Mouse (Mus musculus): ENCODE results near the gene Gm20479. TPM values are rescaled to one million over a fixed set of nuclear protein-coding genes. Genes with fewer than 3 reads are reported as not detected.

The Gm20479 gene
- total RNA-seq, 2 experiments from 2014 or later, result not detected

DNA sequence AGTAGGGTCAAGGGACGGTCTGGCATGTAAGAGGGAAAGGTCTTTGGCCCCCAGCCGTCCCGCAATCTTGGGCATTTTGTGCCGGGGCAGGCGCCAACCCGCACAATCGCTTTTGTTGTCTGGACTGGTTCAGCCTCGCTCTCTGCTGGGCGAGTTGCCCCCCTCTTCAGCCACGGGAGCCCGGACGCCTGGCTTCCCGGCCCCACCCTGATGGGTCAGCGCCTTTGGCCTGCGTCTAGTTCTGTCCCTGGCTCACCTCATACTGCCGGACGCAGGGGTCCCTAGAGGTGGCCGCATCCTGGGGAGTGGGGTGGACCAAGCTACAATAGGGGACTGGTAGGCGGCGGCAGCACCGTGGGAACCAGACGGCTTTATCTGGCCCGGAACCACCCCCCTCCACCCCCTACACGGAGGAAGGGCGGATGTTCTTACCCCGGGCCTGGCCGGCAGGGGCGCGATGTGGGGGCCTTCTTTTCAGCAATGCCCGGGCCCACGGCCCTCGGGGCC, 22.8 kb downstream of the Gm20479 start:
- DNase-seq, result peak; percentile 78

- peak; percentile 46 for DNase-seq
Measured at GRCm38 (mm10) chr7:27333316-27333941, 23.8 kb downstream of the Gm20479 start.

DNA sequence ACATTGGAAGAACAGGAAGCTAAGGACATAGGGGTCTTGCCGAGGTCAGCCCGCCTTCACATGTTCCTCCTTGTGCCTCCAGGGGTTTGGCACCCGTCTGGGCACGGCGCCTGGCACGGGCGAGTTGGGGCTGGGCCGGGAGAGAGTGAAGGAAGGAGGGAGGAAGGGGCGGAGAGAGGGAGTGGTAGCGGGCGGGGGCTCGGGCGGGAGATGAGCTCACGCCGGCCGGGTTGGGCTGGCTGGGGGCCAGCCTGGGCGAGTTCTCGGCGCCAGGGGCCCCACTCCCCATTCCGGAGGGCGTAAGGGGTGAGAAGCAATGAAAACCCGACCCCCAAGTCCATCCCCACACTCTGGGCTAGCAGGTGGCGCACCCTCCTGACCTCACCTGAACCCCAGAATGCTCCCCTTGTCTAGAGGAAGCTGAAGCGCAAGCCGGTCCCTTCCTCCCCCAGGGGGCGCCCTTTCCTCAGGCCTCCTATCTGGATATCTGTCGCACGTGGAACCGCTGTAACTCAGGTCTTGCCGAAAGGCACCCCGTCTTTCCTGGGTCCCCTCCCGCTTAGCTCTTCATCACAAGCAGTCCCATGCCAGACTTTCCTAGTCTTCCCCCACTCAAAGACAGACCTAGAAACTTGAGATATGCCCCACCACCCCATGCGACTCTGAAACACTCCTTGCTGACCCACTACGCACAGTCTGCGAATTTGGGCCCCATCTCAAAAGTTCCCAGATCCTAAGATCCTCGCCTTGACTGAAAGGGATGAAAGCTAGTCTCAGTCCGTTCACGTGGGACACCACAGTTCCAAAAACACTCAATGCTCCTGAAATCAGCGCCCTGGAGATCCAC, 24.6 kb downstream of the Gm20479 start:
- DNase-seq, result peak; percentile 86

GRCm38 (mm10) chr7:27331854-27332253, 25.4 kb downstream of the Gm20479 start:
- no peak for DNase-seq

- peak; percentile 67 for DNase-seq
Measured at GRCm38 (mm10) chr7:27331541-27331851, 25.7 kb downstream of the Gm20479 start.

- peak; percentile 94 for DNase-seq
Measured at GRCm38 (mm10) chr7:27330709-27331540, 26.3 kb downstream of the Gm20479 start.

GRCm38 (mm10) chr7:27329981-27330380, 27.2 kb downstream of the Gm20479 start:
- DNase-seq, result no peak

- peak; percentile 74 for DNase-seq
Measured at GRCm38 (mm10) chr7:27329326-27329947, 27.8 kb downstream of the Gm20479 start.

DNA sequence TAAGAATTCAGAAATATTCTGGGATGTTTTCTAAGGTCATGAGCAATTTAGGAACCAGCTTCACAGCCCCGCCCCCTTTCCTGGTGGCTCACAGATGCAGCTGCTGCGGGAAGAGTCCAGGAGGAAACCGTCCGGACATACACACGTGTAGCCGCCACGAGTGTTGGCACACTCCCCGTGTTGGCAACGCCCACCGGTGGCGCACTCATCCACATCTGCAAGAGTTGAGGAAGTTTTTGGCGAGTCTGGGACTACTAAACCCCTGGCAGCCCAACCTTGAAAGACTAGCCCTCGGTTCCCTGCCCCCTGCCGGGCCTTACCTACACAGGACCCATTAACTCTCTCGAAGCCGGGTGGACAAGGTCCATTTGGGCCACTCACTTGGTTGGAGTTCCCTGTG, 28.6 kb downstream of the Gm20479 start:
- DNase-seq, result peak; percentile 84

DNA sequence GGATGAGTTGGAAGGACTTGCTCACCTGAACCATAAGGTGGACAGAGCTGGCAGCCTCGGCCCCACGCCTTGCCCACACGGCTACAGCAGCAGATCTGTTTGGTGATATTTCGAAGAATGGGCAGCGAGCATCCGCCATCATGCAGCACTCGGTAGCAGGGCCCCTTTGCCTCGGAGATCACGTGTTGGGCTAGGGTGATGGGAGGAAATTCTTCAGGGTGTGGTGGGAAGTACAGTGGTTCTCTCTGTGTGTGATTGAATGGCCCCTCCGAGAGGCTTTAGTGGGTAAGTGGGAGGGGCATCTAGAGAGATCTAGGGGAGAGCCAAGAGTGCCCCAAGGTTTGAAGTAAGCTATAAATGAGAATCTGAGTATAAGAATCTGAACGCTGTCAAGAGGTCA, 29.1 kb downstream of the Gm20479 start:
- no peak for DNase-seq

DNA sequence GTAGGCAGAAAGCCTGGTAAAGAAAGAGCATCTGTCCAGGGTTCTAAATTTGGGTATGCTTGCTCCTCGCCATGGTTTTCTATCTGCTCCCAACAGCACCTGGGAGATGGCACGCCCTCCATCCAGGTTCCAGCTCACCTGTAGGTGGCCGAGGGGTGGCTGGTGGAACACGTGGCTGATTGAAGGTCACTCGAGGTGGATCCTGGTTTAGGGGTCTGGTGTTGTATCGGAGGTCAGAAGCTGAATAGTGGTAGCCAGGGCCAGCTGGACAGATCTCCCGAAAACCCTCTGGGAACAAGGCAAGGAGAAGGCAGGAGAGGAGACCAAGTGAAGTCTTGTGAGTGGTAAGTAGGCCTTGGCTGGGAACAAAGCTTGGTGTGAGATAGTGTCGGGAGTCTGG, 29.7 kb downstream of the Gm20479 start:
- DNase-seq, result no peak

DNA sequence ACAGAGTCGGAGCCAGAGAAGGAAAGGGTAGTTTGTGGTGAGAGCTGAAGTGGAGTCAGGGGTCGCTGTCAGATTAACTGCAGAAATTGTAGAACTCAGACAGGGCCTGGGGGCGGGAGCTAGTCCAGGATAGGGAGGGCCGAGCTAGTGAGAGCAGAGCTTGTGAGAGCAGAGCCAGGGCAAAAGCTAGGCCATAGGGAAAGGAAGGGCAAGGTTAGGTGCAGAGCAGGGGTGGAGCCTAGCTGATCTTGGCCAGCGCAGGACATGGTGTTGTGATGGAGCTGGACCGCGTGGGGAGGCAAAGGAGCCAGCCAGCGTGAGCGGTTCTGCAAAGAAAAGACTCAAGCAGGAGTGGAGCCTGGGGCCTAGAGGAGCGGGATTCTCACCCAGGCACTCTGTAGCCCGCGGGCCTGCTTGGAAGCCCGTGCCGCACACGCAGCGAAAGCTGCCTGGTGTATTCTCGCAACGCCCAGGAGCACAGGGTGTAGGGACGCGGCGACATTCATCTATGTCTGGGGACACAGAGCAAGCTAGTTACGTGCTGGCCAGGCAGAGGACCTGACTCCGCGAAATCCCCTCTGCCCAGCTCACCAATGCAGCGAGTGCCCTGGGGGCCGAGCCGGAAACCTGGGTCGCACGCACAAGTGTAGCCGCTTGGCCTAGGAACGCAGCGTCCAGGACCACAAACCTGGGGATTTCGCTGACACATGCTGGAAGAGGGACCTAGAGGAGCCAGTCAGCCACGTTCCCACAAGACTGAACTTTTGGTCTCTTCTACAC, 30.9 kb downstream of the Gm20479 start:
- peak; percentile 77 for DNase-seq

GRCm38 (mm10) chr7:27325697-27326096, 31.5 kb downstream of the Gm20479 start:
- peak; percentile 86 for DNase-seq

DNA sequence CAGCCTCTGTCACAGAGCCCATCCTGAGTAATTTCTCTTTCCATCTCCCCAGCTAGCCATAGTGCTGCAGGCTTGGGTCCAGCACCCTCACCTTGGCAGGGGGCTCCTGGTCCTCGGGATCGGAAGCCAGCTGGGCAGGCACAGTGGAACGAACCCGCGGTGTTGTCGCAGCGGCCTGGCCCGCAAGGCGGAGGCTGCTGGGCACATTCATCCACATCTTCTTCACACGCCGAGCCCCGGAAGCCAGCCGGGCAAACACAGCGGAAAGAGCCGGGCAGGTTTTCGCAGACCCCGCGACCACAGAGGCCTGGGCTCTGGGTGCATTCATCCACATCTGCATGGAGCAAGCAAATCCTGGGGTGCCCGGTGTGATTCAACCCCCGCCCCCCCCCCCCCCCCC, 32.3 kb downstream of the Gm20479 start:
- DNase-seq, result no peak

DNA sequence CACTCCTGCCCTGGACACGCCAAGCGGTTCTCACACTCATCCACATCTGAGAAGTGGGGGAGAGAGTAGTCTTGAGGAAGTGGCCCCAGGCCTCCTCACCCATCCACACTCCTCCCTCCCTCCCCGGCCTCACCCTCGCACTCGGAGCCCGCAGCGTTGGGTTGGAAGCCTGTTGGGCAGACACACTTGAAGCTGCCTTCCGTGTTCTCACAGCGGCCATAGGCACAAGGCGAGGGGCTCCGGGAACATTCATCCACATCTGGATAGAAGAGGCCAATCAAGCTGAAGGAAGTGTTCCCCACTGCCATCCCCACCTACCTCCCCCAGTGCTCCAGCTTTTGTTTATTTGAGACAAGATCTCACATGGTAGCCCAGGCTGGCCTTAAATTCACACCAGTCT, 33.1 kb downstream of the Gm20479 start:
- no peak for DNase-seq

- no peak for DNase-seq
Measured at GRCm38 (mm10) chr7:27323001-27323400, 34.2 kb downstream of the Gm20479 start.

- no peak for DNase-seq
Measured at GRCm38 (mm10) chr7:27322291-27322690, 34.9 kb downstream of the Gm20479 start.

DNA sequence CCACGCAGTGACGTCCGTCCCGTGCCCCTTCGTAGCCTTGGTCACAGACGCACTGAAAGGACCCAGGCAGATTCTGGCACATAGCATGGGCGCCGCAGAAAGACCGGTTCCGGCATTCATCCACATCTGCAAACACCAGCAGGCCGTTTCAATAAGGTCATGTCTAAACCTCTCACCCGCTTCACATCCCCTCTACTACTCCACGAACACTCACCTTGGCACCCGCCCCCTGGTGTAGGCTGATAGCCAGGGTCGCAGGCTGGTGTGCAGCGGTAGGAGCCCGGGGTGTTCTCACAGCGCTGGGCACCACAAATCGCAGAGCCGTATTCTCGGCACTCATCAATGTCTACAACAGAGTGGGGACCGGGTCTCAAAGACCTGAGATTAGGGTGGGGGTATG, 37.8 kb downstream of the Gm20479 start:
- no peak for DNase-seq

DNA sequence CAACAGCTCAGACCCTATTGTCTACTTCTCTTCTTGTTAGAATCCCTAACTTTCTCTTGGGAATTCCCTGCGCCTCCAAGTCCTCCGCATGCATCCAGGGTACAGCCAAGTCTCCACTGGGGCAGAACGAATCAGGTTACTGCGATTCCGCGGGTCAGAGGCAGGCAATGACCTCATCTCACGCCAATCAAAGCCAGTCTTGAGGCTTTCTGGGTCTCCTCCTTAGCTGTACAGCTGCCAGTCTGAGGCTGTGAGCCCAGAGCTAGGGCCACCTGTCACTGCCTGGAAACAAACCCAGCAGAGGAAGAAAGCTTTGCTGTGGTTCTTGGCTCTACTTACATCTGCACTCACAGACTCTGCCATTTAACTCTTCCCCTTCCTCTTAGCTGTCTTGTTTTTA, 41.3 kb downstream of the Gm20479 start:
- DNase-seq, result peak; percentile 91

GRCm38 (mm10) chr7:27314393-27314792, 42.8 kb downstream of the Gm20479 start:
- DNase-seq, result no peak

DNA sequence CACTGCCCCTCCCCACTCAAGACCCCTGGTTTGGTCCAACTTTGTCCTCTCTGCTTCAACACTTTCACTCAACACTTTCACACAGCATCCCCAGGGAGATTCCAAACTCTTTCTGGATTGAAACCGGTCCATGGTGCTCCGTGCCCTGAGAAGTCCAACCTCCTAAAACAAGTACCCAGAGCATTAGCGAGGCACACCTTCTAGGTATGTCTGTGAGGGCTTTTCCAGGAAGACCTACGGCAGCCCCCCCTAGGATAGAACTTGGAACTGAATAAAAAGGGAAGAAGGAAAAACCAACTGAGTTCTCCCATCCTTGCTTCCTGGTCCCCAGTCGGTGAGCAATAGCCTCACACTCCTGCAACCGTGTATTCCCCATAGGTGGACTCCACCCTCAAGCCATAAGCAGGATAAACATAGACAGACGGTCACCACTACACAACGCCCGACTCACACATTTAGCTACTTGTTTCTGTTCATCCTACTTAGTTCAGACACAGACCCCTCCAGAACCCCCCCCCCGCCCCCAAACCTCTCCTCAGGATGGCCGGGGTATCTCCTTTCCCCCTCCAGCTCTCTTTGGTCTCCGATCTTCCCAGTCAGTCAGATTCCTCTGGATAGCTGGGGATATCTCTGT, 45.5 kb downstream of the Gm20479 start:
- no peak for DNase-seq
